Mouse (Mus musculus): Measurements from ENCODE around the gene Dock10. TPM values are rescaled to one million over a fixed set of nuclear protein-coding genes. Genes with fewer than 3 reads are reported as not detected.

The Dock10 gene
- polyA plus RNA-seq, 1 experiment = 0.46 TPM

GRCm38 (mm10) chr1:80730174-80730573 is 28.2 kb downstream of the Dock10 start:
- Histone ChIP-seq H3K9me3 (no peaks in the 10 kb centered on the region), H3K27me3 (replicated peaks) (no peaks in the 10 kb centered on the region), H3K4me3 (replicated peaks) (no peak overlapping the region), H3K4me1 (0 out of 2 replicates have a peak, but pooled peaks cover under 1% of the 10 kb centered on the region), H3K36me3 (replicated peaks; ENCODE audit: low read length) (no peaks in the 10 kb centered on the region)
- TF ChIP-seq FLI1 (IDR thresholded peaks at IDR 0.05; ENCODE audit: low read length) (no peak), GATA1 (IDR thresholded peaks at IDR 0.05; ENCODE audit: borderline replicate concordance, low read length) (no peak)

DNA sequence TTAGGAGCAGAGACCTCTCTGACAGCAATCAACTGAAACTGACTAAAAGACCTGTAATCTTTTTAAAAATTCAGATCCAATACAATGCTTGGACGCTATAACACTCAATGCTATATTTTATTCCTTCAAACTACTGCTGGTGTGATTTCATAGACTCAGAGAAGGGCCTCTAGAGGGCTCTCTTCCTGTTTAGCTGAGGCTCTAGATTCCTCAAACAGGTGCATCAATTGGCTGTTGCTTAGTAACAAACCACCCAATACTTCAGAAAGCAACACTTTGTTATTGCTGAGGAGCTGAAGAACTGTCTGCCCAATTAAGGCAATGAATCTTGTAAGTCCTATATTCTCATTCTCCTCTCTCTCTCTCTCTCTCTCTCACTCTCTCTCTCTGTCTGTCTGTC is 30.1 kb downstream of the Dock10 start:
- Histone ChIP-seq H3K4me1 (peaks cover 17% of the 10 kb centered on the region), H3K27me3 (replicated peaks) (no peaks in the 10 kb centered on the region), H3K9me3 (no peaks in the 10 kb centered on the region), H3K4me3 (replicated peaks) (no peak overlapping the region), H3K36me3 (replicated peaks; ENCODE audit: low read length) (no peaks in the 10 kb centered on the region)
- TF ChIP-seq GATA1 (IDR thresholded peaks at IDR 0.05; ENCODE audit: borderline replicate concordance, low read length) (no peak), FLI1 (IDR thresholded peaks at IDR 0.05; ENCODE audit: low read length) (no peak)

DNA sequence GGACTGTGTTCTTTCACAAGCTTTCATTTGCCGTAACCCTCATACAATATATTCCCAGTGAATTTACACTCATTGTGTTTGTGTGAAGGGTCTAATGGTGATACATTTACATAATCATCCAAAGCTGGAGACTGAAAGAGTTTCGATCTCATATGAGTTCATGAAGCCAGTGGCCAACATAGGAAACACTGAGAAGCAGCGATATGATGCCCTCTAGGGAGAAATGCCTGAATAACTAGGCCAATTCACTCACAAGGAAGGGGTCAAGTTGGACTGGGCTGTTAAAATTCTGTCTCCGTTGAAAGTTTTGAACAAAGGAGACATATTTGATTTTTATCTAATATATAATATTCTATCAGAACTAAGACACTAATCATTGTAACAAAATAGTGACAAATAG is 30.9 kb downstream of the Dock10 start:
- H3K27me3 ChIP-seq (replicated peaks) = no peaks in the 10 kb centered on the region
- H3K9me3 ChIP-seq = no peaks in the 10 kb centered on the region
- H3K4me3 ChIP-seq (replicated peaks) = no peak overlapping the region
- H3K36me3 ChIP-seq (replicated peaks; ENCODE audit: low read length) = no peaks in the 10 kb centered on the region
- no peak for TF ChIP-seq FLI1 (IDR thresholded peaks at IDR 0.05; ENCODE audit: low read length)
- TF ChIP-seq GATA1 (IDR thresholded peaks at IDR 0.05; ENCODE audit: borderline replicate concordance, low read length) = no peak
- peaks cover 24% of the 10 kb centered on the region for H3K4me1 ChIP-seq

- Histone ChIP-seq H3K9me3 (no peaks in the 10 kb centered on the region), H3K4me1 (peaks cover 67% of the 10 kb centered on the region), H3K4me3 (replicated peaks) (peak overlapping the region; percentile 71), H3K36me3 (replicated peaks; ENCODE audit: low read length) (no peaks in the 10 kb centered on the region), H3K27me3 (replicated peaks) (no peaks in the 10 kb centered on the region)
- TF ChIP-seq GATA1 (IDR thresholded peaks at IDR 0.05; ENCODE audit: borderline replicate concordance, low read length) = no peak
- TF ChIP-seq FLI1 (IDR thresholded peaks at IDR 0.05; ENCODE audit: low read length) = no peak
Observed at GRCm38 (mm10) chr1:80722647-80723046, 35.7 kb downstream of the Dock10 start.

- Histone ChIP-seq H3K4me3 (replicated peaks) (no peak overlapping the region), H3K4me1 (peaks cover 73% of the 10 kb centered on the region), H3K36me3 (replicated peaks; ENCODE audit: low read length) (no peaks in the 10 kb centered on the region), H3K9me3 (no peaks in the 10 kb centered on the region), H3K27me3 (replicated peaks) (no peaks in the 10 kb centered on the region)
- no peak for TF ChIP-seq FLI1 (IDR thresholded peaks at IDR 0.05; ENCODE audit: low read length)
- no peak for TF ChIP-seq GATA1 (IDR thresholded peaks at IDR 0.05; ENCODE audit: borderline replicate concordance, low read length)
Observed at GRCm38 (mm10) chr1:80722001-80722400, 36.3 kb downstream of the Dock10 start.

GRCm38 (mm10) chr1:80721181-80721580 is 37.1 kb downstream of the Dock10 start:
- no peaks in the 10 kb centered on the region for H3K27me3 ChIP-seq (replicated peaks)
- no peaks in the 10 kb centered on the region for H3K36me3 ChIP-seq (replicated peaks; ENCODE audit: low read length)
- H3K9me3 ChIP-seq = no peaks in the 10 kb centered on the region
- peak overlapping the region; percentile 57 for H3K4me3 ChIP-seq (replicated peaks)
- TF ChIP-seq FLI1 (IDR thresholded peaks at IDR 0.05; ENCODE audit: low read length) (no peak), GATA1 (IDR thresholded peaks at IDR 0.05; ENCODE audit: borderline replicate concordance, low read length) (no peak)
- peaks cover 80% of the 10 kb centered on the region for H3K4me1 ChIP-seq

- Histone ChIP-seq H3K9me3 (no peaks in the 10 kb centered on the region), H3K27me3 (replicated peaks) (no peaks in the 10 kb centered on the region), H3K36me3 (replicated peaks; ENCODE audit: low read length) (no peaks in the 10 kb centered on the region), H3K4me3 (replicated peaks) (no peak overlapping the region), H3K4me1 (peaks cover 88% of the 10 kb centered on the region)
- TF ChIP-seq FLI1 (IDR thresholded peaks at IDR 0.05; ENCODE audit: low read length) (no peak), GATA1 (IDR thresholded peaks at IDR 0.05; ENCODE audit: borderline replicate concordance, low read length) (no peak)
Observed at GRCm38 (mm10) chr1:80720146-80720545, 38.2 kb downstream of the Dock10 start.

- H3K27me3 ChIP-seq (replicated peaks) = no peaks in the 10 kb centered on the region
- H3K9me3 ChIP-seq = no peaks in the 10 kb centered on the region
- peak overlapping the region; percentile 10 for H3K4me3 ChIP-seq (replicated peaks)
- H3K4me1 ChIP-seq = peaks cover 87% of the 10 kb centered on the region
- no peak for TF ChIP-seq GATA1 (IDR thresholded peaks at IDR 0.05; ENCODE audit: borderline replicate concordance, low read length)
- no peak for TF ChIP-seq FLI1 (IDR thresholded peaks at IDR 0.05; ENCODE audit: low read length)
- H3K36me3 ChIP-seq (replicated peaks; ENCODE audit: low read length) = no peaks in the 10 kb centered on the region
Observed at GRCm38 (mm10) chr1:80719436-80719835, 38.9 kb downstream of the Dock10 start.

- no peak overlapping the region for H3K4me3 ChIP-seq (replicated peaks)
- no peaks in the 10 kb centered on the region for H3K36me3 ChIP-seq (replicated peaks; ENCODE audit: low read length)
- H3K9me3 ChIP-seq = no peaks in the 10 kb centered on the region
- H3K4me1 ChIP-seq = peaks cover 89% of the 10 kb centered on the region
- TF ChIP-seq FLI1 (IDR thresholded peaks at IDR 0.05; ENCODE audit: low read length) (no peak), GATA1 (IDR thresholded peaks at IDR 0.05; ENCODE audit: borderline replicate concordance, low read length) (no peak)
- no peaks in the 10 kb centered on the region for H3K27me3 ChIP-seq (replicated peaks)
Observed at GRCm38 (mm10) chr1:80718666-80719065, 39.7 kb downstream of the Dock10 start.

DNA sequence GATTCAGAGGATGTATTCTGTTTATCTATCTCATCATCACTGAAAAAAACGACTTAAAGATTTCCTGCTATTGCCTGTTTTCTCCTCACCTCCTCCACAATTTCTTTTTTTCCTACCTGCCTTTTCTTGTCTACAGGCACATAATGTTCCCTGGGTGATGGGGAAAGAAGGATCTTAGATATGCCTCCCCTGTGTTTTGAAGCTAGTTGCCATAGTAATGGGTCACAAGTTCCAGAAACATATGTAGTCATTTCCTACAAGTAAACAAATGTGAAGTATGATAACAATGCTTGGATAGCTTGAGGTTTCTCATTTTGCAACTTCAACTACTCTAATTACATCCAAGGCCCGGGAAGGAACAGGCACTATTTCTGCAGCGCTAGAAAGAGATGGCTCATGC is 42.4 kb downstream of the Dock10 start:
- no peak for TF ChIP-seq FLI1 (IDR thresholded peaks at IDR 0.05; ENCODE audit: low read length)
- TF ChIP-seq GATA1 (IDR thresholded peaks at IDR 0.05; ENCODE audit: borderline replicate concordance, low read length) = 0 out of 3 replicates have a peak, but pooled peaks have one; percentile 16
- Histone ChIP-seq H3K4me1 (peaks cover 63% of the 10 kb centered on the region), H3K36me3 (replicated peaks; ENCODE audit: low read length) (no peaks in the 10 kb centered on the region)

GRCm38 (mm10) chr1:80713920-80714319 is 44.4 kb downstream of the Dock10 start:
- Histone ChIP-seq H3K27me3 (replicated peaks) (no peaks in the 10 kb centered on the region), H3K4me3 (replicated peaks) (no peak overlapping the region), H3K4me1 (peaks cover 47% of the 10 kb centered on the region), H3K36me3 (replicated peaks; ENCODE audit: low read length) (no peaks in the 10 kb centered on the region), H3K9me3 (no peaks in the 10 kb centered on the region)
- no peak for TF ChIP-seq FLI1 (IDR thresholded peaks at IDR 0.05; ENCODE audit: low read length)
- no peak for TF ChIP-seq GATA1 (IDR thresholded peaks at IDR 0.05; ENCODE audit: borderline replicate concordance, low read length)

More for the DNA sequence above, 42.4 kb downstream of the Dock10 start:
- H3K9me3 ChIP-seq = no peaks in the 10 kb centered on the region
- no peak overlapping the region for H3K4me3 ChIP-seq (replicated peaks)
- H3K27me3 ChIP-seq (replicated peaks) = no peaks in the 10 kb centered on the region
